Mouse (Mus musculus) C2C12 (cell line): Measurements from ENCODE around the gene 8030411F24Rik.
"Not testable (repeated sequence)": the region's sequence is repeated elsewhere in the genome, so short reads cannot be mapped to it uniquely, and the experiment has no call there.

ENCODE experiments used
- CTCF ChIP-seq: IDR thresholded peaks from one replicate; pipeline ENCODE4 v1.5.1; 2011; ENCODE audit not compliant: control insufficient read depth, insufficient read depth, insufficient read length
- FOSL1 ChIP-seq: IDR thresholded peaks from one replicate; pipeline ENCODE4 v1.8.0; 2011; ENCODE audit warnings: mild to moderate bottlenecking, low read length; ENCODE audit not compliant: poor library complexity, insufficient read depth, severe bottlenecking
- MAX ChIP-seq: IDR thresholded peaks from one replicate; pipeline ENCODE4 v1.6.1; 2011; ENCODE audit warnings: mild to moderate bottlenecking, control low read depth
- MYOG ChIP-seq: IDR thresholded peaks from one replicate; pipeline ENCODE4 v1.6.1; 2011; ENCODE audit not compliant: control insufficient read depth, insufficient read length; ENCODE audit errors: extremely low read depth
- USF1 ChIP-seq: IDR thresholded peaks from one replicate; pipeline ENCODE4 v1.6.1; 2011; ENCODE audit warnings: low read depth, mild to moderate bottlenecking, control low read depth, moderate library complexity

DNA sequence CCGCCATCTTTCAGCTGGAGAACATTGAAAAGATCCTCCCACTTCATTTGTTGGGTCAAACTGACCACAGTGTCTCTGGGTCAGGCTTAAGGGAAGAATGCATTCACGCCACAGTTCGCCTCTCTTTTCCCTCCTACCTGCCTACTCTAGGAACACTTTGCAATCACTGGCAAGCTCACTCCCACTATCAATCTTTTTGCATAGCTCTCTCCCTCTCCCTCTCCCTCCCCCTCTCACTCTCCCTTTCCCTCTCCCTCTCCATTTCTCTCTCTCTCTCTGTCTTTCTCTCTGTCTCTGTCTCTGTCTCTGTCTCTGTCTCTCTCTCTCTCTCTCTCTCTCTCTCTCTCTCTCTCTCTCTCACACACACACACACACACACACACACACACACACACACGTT, 10.4 kb upstream of the 8030411F24Rik start, which contains the start of gene Cst11:
- TF ChIP-seq CTCF, FOSL1, MAX, USF1, MYOG: not testable (repeated sequence)
